Mouse (Mus musculus) c-Kit-positive CD71-negative TER-119-negative erythroid progenitor cells, embryonic 14.5 days (primary cell): Measurements from ENCODE around the gene Slco1c1.
"Not testable (repeated sequence)": the region's sequence is repeated elsewhere in the genome, so short reads cannot be mapped to it uniquely, and the experiment has no call there.

Experiments
- DNase-seq: peaks from one replicate; pipeline ENCODE4 v3.0.0-alpha.2; 2013; ENCODE audit warnings: low read depth

The Slco1c1 gene

DNA sequence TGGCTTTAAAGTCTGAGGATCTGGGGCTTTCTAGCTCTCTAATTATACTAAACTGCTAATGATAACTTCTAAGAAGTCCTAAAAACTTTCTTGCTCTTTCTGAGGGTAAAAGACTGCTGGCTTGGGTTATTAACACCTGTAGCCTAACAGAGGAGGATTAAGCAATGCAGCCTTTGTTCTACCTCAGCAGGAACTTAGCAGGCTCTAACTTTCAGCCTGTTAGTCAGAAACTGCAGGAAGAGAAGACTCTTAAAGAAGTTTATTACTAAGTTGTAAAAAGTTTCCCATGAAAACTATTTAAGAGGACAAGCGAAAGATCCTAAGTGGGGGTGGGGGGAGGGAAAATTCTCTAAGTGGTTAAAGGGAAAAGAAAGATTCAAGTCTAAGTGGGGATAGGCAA lies 65.8 kb downstream of the Slco1c1 start:
- no peak for DNase-seq

DNA sequence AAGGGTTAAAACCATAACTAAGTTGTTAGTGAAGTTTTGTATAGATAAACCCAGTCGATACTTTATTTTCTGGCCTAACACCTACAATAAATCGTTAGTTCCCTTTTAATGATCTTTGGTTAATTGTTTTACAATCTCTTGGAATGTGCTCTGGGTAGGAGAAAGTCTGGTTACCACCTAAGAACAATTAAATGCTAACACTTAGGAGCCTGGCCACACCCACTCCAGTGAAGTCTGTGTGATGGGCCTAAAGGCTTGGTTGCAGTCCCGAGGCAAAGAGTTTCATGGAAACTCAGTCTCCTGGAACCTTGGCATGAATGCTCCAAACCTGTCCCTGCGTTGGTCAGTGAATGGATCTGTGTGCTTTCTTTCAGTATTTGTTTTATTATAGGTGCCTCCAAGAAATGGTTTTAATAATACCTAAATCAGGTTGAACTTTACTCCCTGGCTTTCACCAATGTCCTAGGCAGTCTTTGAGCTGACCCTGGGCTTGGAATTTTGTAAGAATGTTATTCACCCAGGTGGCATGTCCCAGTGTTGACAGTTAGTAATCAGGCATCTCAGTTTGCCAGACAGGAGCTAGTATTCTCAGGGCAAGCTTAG lies 66.5 kb downstream of the Slco1c1 start:
- DNase-seq: not testable (repeated sequence)

- no peak for DNase-seq
Observed at GRCm38 (mm10) chr6:141596081-141596480, 71.9 kb downstream of the Slco1c1 start.

GRCm38 (mm10) chr6:141597037-141597436 lies 72.9 kb downstream of the Slco1c1 start:
- no peak for DNase-seq

DNA sequence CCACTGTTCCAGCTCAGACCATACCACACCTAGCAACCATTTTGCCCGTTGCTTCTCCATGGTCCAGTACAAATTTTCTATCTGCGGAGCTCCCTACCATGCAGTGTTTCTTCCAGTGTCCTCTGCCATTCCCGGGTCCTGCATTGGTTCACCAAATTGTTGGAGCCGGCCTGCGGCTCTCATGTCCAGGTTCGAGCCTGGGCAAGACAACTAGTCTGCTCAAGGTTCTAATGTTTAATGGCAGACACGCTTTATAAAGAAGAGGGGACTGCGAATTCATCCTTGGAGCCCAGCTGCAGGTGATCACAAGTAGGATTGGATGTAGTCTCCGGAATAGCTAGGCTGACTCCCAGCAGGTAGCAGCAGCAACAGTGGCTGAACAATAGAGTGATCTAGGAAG lies 76.8 kb downstream of the Slco1c1 start:
- no peak for DNase-seq

GRCm38 (mm10) chr6:141610702-141611260 lies 86.6 kb downstream of the Slco1c1 start:
- no peak for DNase-seq

GRCm38 (mm10) chr6:141614017-141614416 lies 89.8 kb downstream of the Slco1c1 start:
- no peak for DNase-seq

DNA sequence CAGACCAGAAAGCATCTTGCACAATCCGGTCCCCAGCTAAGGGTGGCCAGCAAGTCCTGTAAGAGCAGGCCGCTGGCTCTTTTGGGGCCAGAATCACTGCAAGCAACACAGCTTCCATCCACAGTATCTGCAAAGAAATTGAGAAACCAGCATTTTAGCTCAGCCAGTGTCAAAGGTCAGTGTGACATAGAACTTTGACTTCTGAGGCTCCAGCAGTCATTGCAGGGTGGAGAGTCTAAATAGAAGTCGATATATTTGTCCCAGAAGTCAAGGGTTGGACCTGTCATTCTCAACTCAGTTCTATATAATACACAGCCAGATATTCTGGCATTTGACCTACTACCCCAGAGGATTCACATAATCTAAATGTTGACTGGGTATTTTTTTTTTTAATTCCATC lies 91.2 kb downstream of the Slco1c1 start:
- DNase-seq: no peak
